Mouse (Mus musculus) ES-Bruce4 (cell line): ENCODE measurements around the gene Suox. TPM values are rescaled to one million over a fixed set of nuclear protein-coding genes. Genes with fewer than 3 reads are reported as not detected.

Source experiments
- H3K27ac ChIP-seq: 2 replicates; pipeline ENCODE4 v1.5.1; 2012; ENCODE audit warnings: low read length, inconsistent platforms; ENCODE audit not compliant: insufficient read depth
- H3K27me3 ChIP-seq: 2 replicates; pipeline ENCODE4 v1.6.1; 2012; ENCODE audit warnings: mild to moderate bottlenecking, low read length, inconsistent platforms; ENCODE audit not compliant: control insufficient read depth, poor library complexity, insufficient read depth, severe bottlenecking
- H3K36me3 ChIP-seq: 2 replicates; pipeline ENCODE4 v1.6.1; 2012; ENCODE audit warnings: inconsistent platforms, mild to moderate bottlenecking, low read length, moderate library complexity; ENCODE audit not compliant: control insufficient read depth, poor library complexity, insufficient read depth, severe bottlenecking
- H3K4me1 ChIP-seq: one replicate; pipeline ENCODE4 v1.8.1; 2011; ENCODE audit warnings: low read length; ENCODE audit not compliant: control insufficient read depth, insufficient read depth
- H3K4me3 ChIP-seq: 2 replicates; pipeline ENCODE4 v1.5.1; 2011; ENCODE audit warnings: low read depth, mild to moderate bottlenecking, low read length
- H3K9ac ChIP-seq: 2 replicates; pipeline ENCODE4 v1.6.1; 2012; ENCODE audit warnings: low read depth, mild to moderate bottlenecking, inconsistent platforms; ENCODE audit not compliant: poor library complexity, severe bottlenecking
- H3K9me3 ChIP-seq: replicated peaks from 2 replicates; pipeline ENCODE4 v1.6.1; 2012; ENCODE audit warnings: mild to moderate bottlenecking, low read length, inconsistent platforms; ENCODE audit not compliant: control insufficient read depth, poor library complexity, insufficient read depth, severe bottlenecking
- CTCF ChIP-seq: IDR thresholded peaks from one replicate; pipeline ENCODE4 v1.8.1; 2011; ENCODE audit warnings: low read depth, low read length
- EP300 ChIP-seq: IDR thresholded peaks from 2 replicates; pipeline ENCODE4 v1.6.1; 2011; ENCODE audit warnings: low read depth, low read length; ENCODE audit not compliant: insufficient read depth
- POLR2A ChIP-seq: IDR thresholded peaks from one replicate; pipeline ENCODE4 v1.8.1; 2011; ENCODE audit warnings: low read length; ENCODE audit not compliant: insufficient read depth
- polyA plus RNA-seq: library from polyadenylated mRNA; stranded (reverse); fragments of >200 nt; gene quantifications from 2 replicates; pipeline ENCODE4 v1.2.4, GENCODE M21; 2011; ENCODE audit warnings: low read depth; ENCODE audit not compliant: missing spikeins, insufficient read depth, insufficient read length

Gene Suox
- polyA plus RNA-seq, 1 experiment: 14.3 TPM

GRCm38 (mm10) chr10:128665806-128666205, 8.1 kb downstream of the Suox start:
- H3K9me3 ChIP-seq: no peaks in the 10 kb centered on the region
- H3K27me3 ChIP-seq: no peaks in the 10 kb centered on the region
- no peak overlapping the region for H3K4me3 ChIP-seq
- no peak overlapping the region for H3K9ac ChIP-seq
- TF ChIP-seq CTCF: no peak
- no peak for TF ChIP-seq EP300
- TF ChIP-seq POLR2A: no peak
- H3K4me1 ChIP-seq: no peaks in the 10 kb centered on the region
- no peak overlapping the region for H3K27ac ChIP-seq
- H3K36me3 ChIP-seq: no peaks in the 10 kb centered on the region

- H3K9ac ChIP-seq: no peak overlapping the region
- no peak for TF ChIP-seq CTCF
- TF ChIP-seq POLR2A: no peak
- TF ChIP-seq EP300: no peak
- no peaks in the 10 kb centered on the region for H3K36me3 ChIP-seq
- H3K27ac ChIP-seq: no peak overlapping the region
- no peak overlapping the region for H3K4me3 ChIP-seq
- no peaks in the 10 kb centered on the region for H3K27me3 ChIP-seq
- no peaks in the 10 kb centered on the region for H3K4me1 ChIP-seq
- no peaks in the 10 kb centered on the region for H3K9me3 ChIP-seq
Measured at GRCm38 (mm10) chr10:128665307-128665706, 8.6 kb downstream of the Suox start.

- Histone ChIP-seq H3K4me3 (no peak overlapping the region), H3K27ac (no peak overlapping the region), H3K4me1 (no peaks in the 10 kb centered on the region), H3K36me3 (no peaks in the 10 kb centered on the region), H3K9ac (no peak overlapping the region), H3K9me3 (no peaks in the 10 kb centered on the region), H3K27me3 (no peaks in the 10 kb centered on the region)
- TF ChIP-seq EP300 (no peak), POLR2A (no peak), CTCF (no peak)
Measured at GRCm38 (mm10) chr10:128664808-128665207, 9.1 kb downstream of the Suox start.

- no peak overlapping the region for H3K4me3 ChIP-seq
- H3K27me3 ChIP-seq: no peaks in the 10 kb centered on the region
- no peaks in the 10 kb centered on the region for H3K36me3 ChIP-seq
- no peaks in the 10 kb centered on the region for H3K4me1 ChIP-seq
- TF ChIP-seq CTCF: no peak
- TF ChIP-seq POLR2A: no peak
- no peak for TF ChIP-seq EP300
- H3K27ac ChIP-seq: no peak overlapping the region
- no peak overlapping the region for H3K9ac ChIP-seq
- H3K9me3 ChIP-seq: no peaks in the 10 kb centered on the region
Measured at GRCm38 (mm10) chr10:128663441-128664220, 10.2 kb downstream of the Suox start.

- H3K36me3 ChIP-seq: no peaks in the 10 kb centered on the region
Measured at GRCm38 (mm10) chr10:128662465-128662864, 11.4 kb downstream of the Suox start.

GRCm38 (mm10) chr10:128659490-128659889, 14.4 kb downstream of the Suox start:
- no peaks in the 10 kb centered on the region for H3K9me3 ChIP-seq
- no peak overlapping the region for H3K9ac ChIP-seq
- H3K36me3 ChIP-seq: no peaks in the 10 kb centered on the region
- no peak overlapping the region for H3K27ac ChIP-seq
- no peak for TF ChIP-seq CTCF
- TF ChIP-seq EP300: no peak
- TF ChIP-seq POLR2A: no peak
- no peak overlapping the region for H3K4me3 ChIP-seq
- H3K4me1 ChIP-seq: peaks cover 3% of the 10 kb centered on the region
- H3K27me3 ChIP-seq: no peaks in the 10 kb centered on the region

More at GRCm38 (mm10) chr10:128662465-128662864, 11.4 kb downstream of the Suox start:
- Histone ChIP-seq H3K9me3 (no peaks in the 10 kb centered on the region), H3K27me3 (no peaks in the 10 kb centered on the region), H3K4me3 (no peak overlapping the region), H3K9ac (no peak overlapping the region), H3K4me1 (peaks cover 3% of the 10 kb centered on the region), H3K27ac (no peak overlapping the region)
- TF ChIP-seq CTCF: no peak
- TF ChIP-seq POLR2A: no peak
- TF ChIP-seq EP300: no peak
